Mouse (Mus musculus): ENCODE results near the gene Smarce1. TPM values are rescaled to one million over a fixed set of nuclear protein-coding genes. Genes with fewer than 3 reads are reported as not detected.

The Smarce1 gene
- polyA plus RNA-seq, 1 experiment = 111 TPM

GRCm38 (mm10) chr11:99162972-99163686 lies 67.7 kb downstream of the Smarce1 start:
- no peak overlapping the region for H3K27ac ChIP-seq (ENCODE audit: insufficient read depth, low read depth, low read length)
- TF ChIP-seq CTCF (IDR thresholded peaks at IDR 0.05; ENCODE audit: low read depth, low read length) = no peak
- TF ChIP-seq POLR2A (IDR thresholded peaks at IDR 0.05; ENCODE audit: borderline replicate concordance, low read depth, low read length) = no peak
- H3K4me1 ChIP-seq (ENCODE audit: control insufficient read depth, insufficient read depth, low read length) = peaks cover 20% of the 10 kb centered on the region
- no peak overlapping the region for H3K4me3 ChIP-seq (ENCODE audit: insufficient read depth, low read length)

- Histone ChIP-seq H3K4me1 (ENCODE audit: control insufficient read depth, insufficient read depth, low read length) (peaks cover 13% of the 10 kb centered on the region), H3K4me3 (ENCODE audit: insufficient read depth, low read length) (no peak overlapping the region), H3K27ac (ENCODE audit: insufficient read depth, low read depth, low read length) (no peak overlapping the region)
- TF ChIP-seq CTCF (IDR thresholded peaks at IDR 0.05; ENCODE audit: low read depth, low read length) = no peak
- TF ChIP-seq POLR2A (IDR thresholded peaks at IDR 0.05; ENCODE audit: borderline replicate concordance, low read depth, low read length) = no peak
Observed at GRCm38 (mm10) chr11:99161648-99162047, 69.2 kb downstream of the Smarce1 start.

- TF ChIP-seq POLR2A (IDR thresholded peaks at IDR 0.05; ENCODE audit: borderline replicate concordance, low read depth, low read length) (no peak), CTCF (IDR thresholded peaks at IDR 0.05; ENCODE audit: low read depth, low read length) (no peak)
- no peak overlapping the region for H3K27ac ChIP-seq (ENCODE audit: insufficient read depth, low read depth, low read length)
- H3K4me1 ChIP-seq (ENCODE audit: control insufficient read depth, insufficient read depth, low read length) = peaks cover 9% of the 10 kb centered on the region
- no peak overlapping the region for H3K4me3 ChIP-seq (ENCODE audit: insufficient read depth, low read length)
Observed at GRCm38 (mm10) chr11:99160228-99160627, 70.6 kb downstream of the Smarce1 start.

Other genes starting within 250 kb of the Smarce1 start
- gene Gjd3, start 248.0 kb downstream of the Smarce1 start, polyA plus RNA-seq (2012; ENCODE audit: insufficient read depth, insufficient read length, missing spikeins) = not detected in 2 replicates
- 135 and 154 TPM in 2 replicates for gene Top2a, start 206.8 kb downstream of the Smarce1 start, polyA plus RNA-seq (2012; ENCODE audit: insufficient read depth, insufficient read length, missing spikeins)
- 372 and 390 TPM in 2 replicates for gene Igfbp4, start 189.8 kb downstream of the Smarce1 start, polyA plus RNA-seq (2012; ENCODE audit: insufficient read depth, insufficient read length, missing spikeins)
- 1.6 and 2.0 TPM in 2 replicates for gene Tns4, start 141.7 kb downstream of the Smarce1 start, polyA plus RNA-seq (2012; ENCODE audit: insufficient read depth, insufficient read length, missing spikeins)
- 0.68 TPM in 1 of 2 replicates, not detected in the other for gene Ccr7, start 75.9 kb downstream of the Smarce1 start, polyA plus RNA-seq (2012; ENCODE audit: insufficient read depth, insufficient read length, missing spikeins)
- not detected in 2 replicates for gene Krt222, start 13.1 kb upstream of the Smarce1 start, polyA plus RNA-seq (2012; ENCODE audit: insufficient read depth, insufficient read length, missing spikeins)
- not detected in 2 replicates for gene Krt24, start 54.2 kb upstream of the Smarce1 start, polyA plus RNA-seq (2012; ENCODE audit: insufficient read depth, insufficient read length, missing spikeins)
- gene Krt25, start 91.9 kb upstream of the Smarce1 start, polyA plus RNA-seq (2012; ENCODE audit: insufficient read depth, insufficient read length, missing spikeins) = not detected in 2 replicates
- gene Krt26, start 106.9 kb upstream of the Smarce1 start, polyA plus RNA-seq (2012; ENCODE audit: insufficient read depth, insufficient read length, missing spikeins) = not detected in 2 replicates
- not detected in 2 replicates for gene Krt27, start 120.1 kb upstream of the Smarce1 start, polyA plus RNA-seq (2012; ENCODE audit: insufficient read depth, insufficient read length, missing spikeins)
- gene Krt28, start 143.9 kb upstream of the Smarce1 start, polyA plus RNA-seq (2012; ENCODE audit: insufficient read depth, insufficient read length, missing spikeins) = not detected in 2 replicates
- gene Krt10, start 158.3 kb upstream of the Smarce1 start, polyA plus RNA-seq (2012; ENCODE audit: insufficient read depth, insufficient read length, missing spikeins) = 5.0 and 6.4 TPM in 2 replicates
- gene Krt12, start 191.2 kb upstream of the Smarce1 start, polyA plus RNA-seq (2012; ENCODE audit: insufficient read depth, insufficient read length, missing spikeins) = not detected in 2 replicates
- not detected in 2 replicates for gene Krt20, start 207.1 kb upstream of the Smarce1 start, polyA plus RNA-seq (2012; ENCODE audit: insufficient read depth, insufficient read length, missing spikeins)

Data from bone marrow macrophage, adult 2 months (primary cell).